In genomic region chr8:3676131-3676992, GRCm38 (mm10) we compare ENCODE assay signal across 8 mouse cellular contexts. TPM values are rescaled to one million over a fixed set of nuclear protein-coding genes. Genes with fewer than 3 reads are reported as not detected.
A peak's percentile ranks its signal among the peaks of the same experiment; 100 is the strongest.
DNase-seq lines count a peak whose midpoint lies in the region; ATAC-seq lines count a peak whose summit lies in the region.

TSS of gene Trappc5 (plus strand) at chr8:3676299.

- H3K9me3 ChIP-seq in hindbrain, embryonic 15.5 days = no peaks in the 10 kb centered on the region

- H3K4me2 ChIP-seq in hindbrain, embryonic 15.5 days = peak within 1 kb of the TSS; percentile 89

- peaks cover 44% of the 10 kb centered on the region for H3K4me1 ChIP-seq in hindbrain, embryonic 15.5 days (replicated peaks)

- peak; percentile 86 for ATAC-seq in hindbrain, embryonic 15.5 days (ENCODE audit: low FRiP score, low read depth)

- H3K4me3 ChIP-seq in hindbrain, embryonic 15.5 days = peak within 1 kb of the TSS; percentile 87

- peaks cover 23% of the 10 kb centered on the region for H3K36me3 ChIP-seq in hindbrain, embryonic 15.5 days

- no peaks in the 10 kb centered on the region for H3K27me3 ChIP-seq in hindbrain, embryonic 15.5 days

- WGBS in hindbrain, embryonic 15.5 days = 1% methylated on average over 61 of the region's 61 CpGs

- DNase-seq in T-cell, adult 2 months (ENCODE audit: low spot score) = peak; percentile 95
- peak; percentile 96 for DNase-seq in cerebellum, postnatal 36 days
- peak; percentile 95 to 97 for DNase-seq in frontal cortex, postnatal 36 days (ENCODE audit: low spot score in 2 of 2)
- peak; percentile 92 for DNase-seq in left cerebral cortex, adult 11 months (ENCODE audit: low spot score)
- DNase-seq in lung, postnatal 4 days = peak; percentile 96
- DNase-seq in retina, postnatal 7 days (ENCODE audit: low read depth, low spot score) = peak; percentile 87
- peak; percentile 87 for DNase-seq in urinary bladder, adult 2 months (ENCODE audit: low spot score)

- peak within 1 kb of the TSS; percentile 89 for H3K27ac ChIP-seq in hindbrain, embryonic 15.5 days (replicated peaks)

- peak within 1 kb of the TSS; percentile 93 for H3K9ac ChIP-seq in hindbrain, embryonic 15.5 days

RNA-seq across cellular contexts. Expression of gene Trappc5, which starts in this region (rescaled TPM):
- 60.2 and 62.3 TPM in 2 replicates for polyA plus RNA-seq in hindbrain, embryonic 15.5 days (2015; fragmentation: Nextera tagmentation; extraction: Ambion mirVana)
- 26.9 and 29.5 TPM in 2 replicates for polyA plus RNA-seq in urinary bladder, adult 2 months (2012; rRNA removed)

Comparison
In these comparisons a context has a peak if more than half of its experiments do, and no peak if none do; other contexts are left out.
1. Peak in every context shown above with its lines: DNase-seq, ATAC-seq, H3K4me3 ChIP-seq and H3K27ac ChIP-seq.